Mouse (Mus musculus) left cerebral cortex, postnatal 36 days (tissue): ENCODE results near the gene Samd14. TPM values are rescaled to one million over a fixed set of nuclear protein-coding genes. Genes with fewer than 3 reads are reported as not detected.
"Not testable (repeated sequence)": the region's sequence is repeated elsewhere in the genome, so short reads cannot be mapped to it uniquely, and the experiment has no call there.

ENCODE experiments used
- DNase-seq, 2 experiments: peaks; one replicate each; pipeline ENCODE4 v3.0.0; 2021 to 2022; ENCODE audit warnings: low spot score in 2 of 2, mixed read lengths in 1 of 2
- intact Hi-C: fragments of 180-260 bp; cut with DNase I; formaldehyde crosslinking; loops from one replicate; pipeline ENCODE4 v1.15.1; 2025
- total RNA-seq, 2 experiments: library from RNA; stranded (reverse); gene quantifications; 2 replicates each; pipeline ENCODE4 v1.2.3; 2021

Samd14 gene
- total RNA-seq, 2 experiments from 2014 or later: 24.3 to 30.2 TPM

- intact Hi-C loops: loop anchor here (2.0 to 5.0 kb wide), 2 partner anchors 22 to 36 kb away; no protein-coding TSS in a partner anchor
- peak in 1 of 2 experiments; percentile 57 for DNase-seq
Observed at GRCm38 (mm10) chr11:95001058-95001457, 8.6 kb upstream of the Samd14 start.

- intact Hi-C loops: loop anchor here (2.0 to 5.0 kb wide), 2 partner anchors 23 to 36 kb away; no protein-coding TSS in a partner anchor
- no peak for DNase-seq
Observed at GRCm38 (mm10) chr11:95001584-95002347, 7.9 kb upstream of the Samd14 start.

- DNase-seq: peak in 1 of 2 experiments; percentile 46
- intact Hi-C loops: loop anchor here (5.0 kb wide), 1 partner anchor 35 kb away; no protein-coding TSS in a partner anchor
Observed at GRCm38 (mm10) chr11:95002705-95003104, 7.0 kb upstream of the Samd14 start.

GRCm38 (mm10) chr11:95004136-95004936 lies 5.3 kb upstream of the Samd14 start:
- intact Hi-C loops: loop anchor here (5.0 kb wide), 1 partner anchor 33 kb away; no protein-coding TSS in a partner anchor
- no peak for DNase-seq

- no peak for DNase-seq
- intact Hi-C loops: loop anchor here (5.0 kb wide), 1 partner anchor 32 kb away; no protein-coding TSS in a partner anchor
Observed at GRCm38 (mm10) chr11:95004937-95005198, 4.8 kb upstream of the Samd14 start.

- no peak for DNase-seq
- intact Hi-C loops: no loop called here
Observed at GRCm38 (mm10) chr11:95006038-95006437, 3.6 kb upstream of the Samd14 start.

- intact Hi-C loops: no loop called here
- DNase-seq: peak; percentile 60 to 71
Observed at GRCm38 (mm10) chr11:95006525-95007219, 3.0 kb upstream of the Samd14 start.

- DNase-seq: no peak
- intact Hi-C loops: no loop called here
Observed at GRCm38 (mm10) chr11:95007418-95007817, 2.3 kb upstream of the Samd14 start.

- intact Hi-C loops: no loop called here
- no peak for DNase-seq
Observed at GRCm38 (mm10) chr11:95008661-95009628, 734 bp upstream of the Samd14 start.

GRCm38 (mm10) chr11:95010141-95010739 lies 561 bp downstream of the Samd14 start:
- intact Hi-C loops: no loop called here
- DNase-seq: no peak

GRCm38 (mm10) chr11:95010841-95011403 lies 1.2 kb downstream of the Samd14 start:
- intact Hi-C loops, DNase-seq: not testable (repeated sequence)

GRCm38 (mm10) chr11:95011416-95011815 lies 1.7 kb downstream of the Samd14 start:
- no peak for DNase-seq
- intact Hi-C loops: no loop called here

- intact Hi-C loops: no loop called here
- DNase-seq: no peak
Observed at GRCm38 (mm10) chr11:95012075-95012474, 2.4 kb downstream of the Samd14 start.

- intact Hi-C loops: no loop called here
- DNase-seq: no peak
Observed at GRCm38 (mm10) chr11:95012487-95012886, 2.8 kb downstream of the Samd14 start.

GRCm38 (mm10) chr11:95015484-95015883 lies 5.8 kb downstream of the Samd14 start:
- DNase-seq: no peak
- intact Hi-C loops: no loop called here

GRCm38 (mm10) chr11:95022237-95022992 lies 12.7 kb downstream of the Samd14 start:
- intact Hi-C loops: no loop called here

GRCm38 (mm10) chr11:95023481-95023880 lies 13.8 kb downstream of the Samd14 start:
- no peak for DNase-seq
- intact Hi-C loops: no loop called here

More at GRCm38 (mm10) chr11:95022237-95022992, 12.7 kb downstream of the Samd14 start:
- DNase-seq: no peak
